Mouse (Mus musculus): ENCODE results near the gene Crabp2. TPM values are rescaled to one million over a fixed set of nuclear protein-coding genes. Genes with fewer than 3 reads are reported as not detected.
A peak's percentile ranks its signal among the peaks of the same experiment; 100 is the strongest.

Gene Crabp2
- polyA plus RNA-seq, 1 experiment, result 67.6 TPM

DNA sequence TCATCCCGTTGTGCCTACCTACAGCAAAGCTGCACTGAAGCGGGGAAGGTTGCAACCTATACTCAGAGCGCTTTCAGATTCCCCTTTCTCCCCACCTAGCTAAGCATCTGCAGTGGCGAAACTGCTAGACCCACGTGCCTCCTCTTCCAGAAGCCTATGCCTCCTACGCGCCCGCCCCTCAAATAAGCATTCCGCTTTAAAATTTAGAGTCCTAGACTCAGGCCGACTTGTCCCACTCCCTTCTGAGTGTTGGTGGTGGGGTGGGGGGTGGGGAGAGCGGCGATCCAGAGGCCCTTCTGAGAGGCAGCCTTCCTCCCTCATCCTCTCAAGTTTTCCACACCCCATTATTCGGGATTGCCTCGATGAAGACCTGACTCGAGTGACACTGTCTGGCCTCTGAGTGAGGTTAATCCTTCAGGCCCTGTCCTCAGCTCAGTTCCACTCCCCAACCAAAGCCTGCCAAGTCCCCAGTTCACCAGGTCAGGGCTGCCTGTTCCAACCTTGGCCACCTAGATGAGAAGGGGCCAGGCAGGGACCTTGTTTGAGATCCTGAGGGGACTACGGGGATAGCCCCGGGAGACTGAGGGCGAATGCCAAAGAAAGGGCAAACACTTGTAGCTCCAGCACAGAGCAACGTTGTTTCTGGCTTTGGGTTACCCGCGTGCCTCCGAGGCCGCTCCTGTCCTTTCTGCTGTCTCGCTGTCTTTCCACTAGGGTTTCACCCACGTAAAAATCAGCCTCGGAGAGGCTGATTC is 1.2 kb upstream of the Crabp2 start:
- no peaks in the 10 kb centered on the region for H3K36me3 ChIP-seq (ENCODE audit: control insufficient read depth, insufficient read depth)
- no peaks in the 10 kb centered on the region for H3K27me3 ChIP-seq (ENCODE audit: control insufficient read depth, insufficient read depth, insufficient read length)
- no peak for TF ChIP-seq REST (IDR thresholded peaks at IDR 0.05; ENCODE audit: insufficient read depth, insufficient read length)
- TF ChIP-seq MAX (IDR thresholded peaks at IDR 0.05; ENCODE audit: low read depth), result no peak
- no peak for TF ChIP-seq USF1 (IDR thresholded peaks at IDR 0.05; ENCODE audit: low read depth)
- no peak for TF ChIP-seq SRF (IDR thresholded peaks at IDR 0.05; ENCODE audit: control insufficient read depth, insufficient read length, low read depth)
- no peak overlapping the region for H3K4me3 ChIP-seq
- H3K79me2 ChIP-seq (ENCODE audit: control insufficient read depth, insufficient read depth), result no peaks in the 10 kb centered on the region
- H3ac ChIP-seq (ENCODE audit: control insufficient read depth, insufficient read length), result no peak overlapping the region
- H3K4me2 ChIP-seq (ENCODE audit: low read depth), result no peak overlapping the region

- H3K4me2 ChIP-seq (ENCODE audit: low read depth), result peak overlapping the region; percentile 21
- H3K4me3 ChIP-seq, result peak overlapping the region; percentile 25
Observed at GRCm38 (mm10) chr3:87947811-87948199, 661 bp upstream of the Crabp2 start.

GRCm38 (mm10) chr3:87949266-87949954 is 944 bp downstream of the Crabp2 start:
- Histone ChIP-seq H3K4me3 (peak overlapping the region; percentile 25), H3K79me2 (ENCODE audit: control insufficient read depth, insufficient read depth) (no peaks in the 10 kb centered on the region), H3K4me2 (ENCODE audit: low read depth) (peak overlapping the region; percentile 76), H3K36me3 (ENCODE audit: control insufficient read depth, insufficient read depth) (no peaks in the 10 kb centered on the region), H3ac (ENCODE audit: control insufficient read depth, insufficient read length) (no peak overlapping the region), H3K27me3 (ENCODE audit: control insufficient read depth, insufficient read depth, insufficient read length) (no peaks in the 10 kb centered on the region)
- TF ChIP-seq E2F4 (IDR thresholded peaks at IDR 0.05; ENCODE audit: insufficient read depth), result no peak
- TF ChIP-seq USF1 (IDR thresholded peaks at IDR 0.05; ENCODE audit: low read depth), result no peak
- TF ChIP-seq CEBPB (IDR thresholded peaks at IDR 0.05; ENCODE audit: insufficient read depth, poor library complexity, severe bottlenecking), result no peak
- no peak for TF ChIP-seq SRF (IDR thresholded peaks at IDR 0.05; ENCODE audit: control insufficient read depth, insufficient read length, low read depth)
- TF ChIP-seq TCF12 (IDR thresholded peaks at IDR 0.05; ENCODE audit: insufficient read depth, poor library complexity, severe bottlenecking), result no peak
- TF ChIP-seq MYOD1 (IDR thresholded peaks at IDR 0.05; ENCODE audit: control insufficient read depth in 1 of 3, insufficient read length in 2 of 3, low read depth in 2 of 3), result peak in 2 of 3 experiments; percentile 70 to 74
- TF ChIP-seq POLR2A (IDR thresholded peaks at IDR 0.05; ENCODE audit: insufficient read length, low read depth), result peak; percentile 34
- peak; percentile 1 for TF ChIP-seq TCF3 (IDR thresholded peaks at IDR 0.05; ENCODE audit: insufficient read length, low read depth)
- TF ChIP-seq REST (IDR thresholded peaks at IDR 0.05; ENCODE audit: insufficient read depth, insufficient read length), result no peak
- no peak for TF ChIP-seq POLR2AphosphoS2 (IDR thresholded peaks at IDR 0.05; ENCODE audit: insufficient read length, low read depth)
- TF ChIP-seq MYOG (IDR thresholded peaks at IDR 0.05; ENCODE audit: control insufficient read depth in 1 of 3, insufficient read depth in 1 of 3, insufficient read length in 2 of 3, low read depth in 2 of 3), result peak in 2 of 3 experiments; percentile 61 to 84
- TF ChIP-seq MAX (IDR thresholded peaks at IDR 0.05; ENCODE audit: low read depth), result no peak

More at GRCm38 (mm10) chr3:87947811-87948199, 661 bp upstream of the Crabp2 start:
- no peak for TF ChIP-seq TCF12 (IDR thresholded peaks at IDR 0.05; ENCODE audit: insufficient read depth, poor library complexity, severe bottlenecking)
- TF ChIP-seq MYOG (IDR thresholded peaks at IDR 0.05; ENCODE audit: control insufficient read depth in 1 of 3, insufficient read depth in 1 of 3, insufficient read length in 2 of 3, low read depth in 2 of 3), result no peak
- TF ChIP-seq MYOD1 (IDR thresholded peaks at IDR 0.05; ENCODE audit: control insufficient read depth in 1 of 3, insufficient read length in 2 of 3, low read depth in 2 of 3), result no peak
- TF ChIP-seq POLR2AphosphoS2 (IDR thresholded peaks at IDR 0.05; ENCODE audit: insufficient read length, low read depth), result no peak
- no peak for TF ChIP-seq USF1 (IDR thresholded peaks at IDR 0.05; ENCODE audit: low read depth)
- TF ChIP-seq E2F4 (IDR thresholded peaks at IDR 0.05; ENCODE audit: insufficient read depth), result no peak
- H3K27me3 ChIP-seq (ENCODE audit: control insufficient read depth, insufficient read depth, insufficient read length), result no peaks in the 10 kb centered on the region
- H3K79me2 ChIP-seq (ENCODE audit: control insufficient read depth, insufficient read depth), result no peaks in the 10 kb centered on the region
- no peak overlapping the region for H3ac ChIP-seq (ENCODE audit: control insufficient read depth, insufficient read length)
- H3K36me3 ChIP-seq (ENCODE audit: control insufficient read depth, insufficient read depth), result no peaks in the 10 kb centered on the region

DNA sequence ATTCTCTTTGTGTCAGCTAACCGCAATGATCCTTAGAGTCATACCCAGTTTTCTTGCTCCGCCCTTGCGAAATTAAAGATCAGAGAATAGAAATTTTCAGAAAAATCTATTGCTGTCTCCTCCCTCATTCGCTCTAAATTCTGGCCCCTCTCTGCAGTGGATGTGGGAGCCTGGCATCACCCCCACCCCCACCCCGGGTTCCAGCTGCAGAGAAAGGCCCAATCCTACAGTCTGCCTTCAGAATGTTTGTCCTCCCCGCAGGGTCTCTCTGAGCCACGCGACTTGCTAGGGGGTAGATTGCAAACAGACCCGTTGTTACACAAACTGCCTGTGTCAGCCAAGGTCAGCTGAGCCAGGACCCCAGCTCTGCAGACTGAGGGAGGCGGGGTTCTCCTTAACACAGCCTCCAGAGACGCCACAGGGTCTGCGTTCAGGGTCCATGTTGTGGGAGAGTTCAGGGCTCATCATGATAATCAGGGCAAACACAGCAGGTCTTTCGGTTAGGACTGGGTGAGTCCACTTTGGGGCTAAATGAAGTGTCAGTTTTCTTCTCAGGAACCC is 1.6 kb downstream of the Crabp2 start:
- TF ChIP-seq MAX (IDR thresholded peaks at IDR 0.05; ENCODE audit: low read depth) (no peak), E2F4 (IDR thresholded peaks at IDR 0.05; ENCODE audit: insufficient read depth) (no peak), TCF3 (IDR thresholded peaks at IDR 0.05; ENCODE audit: insufficient read length, low read depth) (no peak), USF1 (IDR thresholded peaks at IDR 0.05; ENCODE audit: low read depth) (no peak), CEBPB (IDR thresholded peaks at IDR 0.05; ENCODE audit: insufficient read depth, poor library complexity, severe bottlenecking) (no peak), POLR2AphosphoS2 (IDR thresholded peaks at IDR 0.05; ENCODE audit: insufficient read length, low read depth) (no peak)
- no peak overlapping the region for H3ac ChIP-seq (ENCODE audit: control insufficient read depth, insufficient read length)
- H3K79me2 ChIP-seq (ENCODE audit: control insufficient read depth, insufficient read depth), result no peaks in the 10 kb centered on the region
- peak overlapping the region; percentile 25 for H3K4me3 ChIP-seq
- H3K27me3 ChIP-seq (ENCODE audit: control insufficient read depth, insufficient read depth, insufficient read length), result no peaks in the 10 kb centered on the region
- peak overlapping the region; percentile 76 for H3K4me2 ChIP-seq (ENCODE audit: low read depth)
- H3K36me3 ChIP-seq (ENCODE audit: control insufficient read depth, insufficient read depth), result no peaks in the 10 kb centered on the region

DNA sequence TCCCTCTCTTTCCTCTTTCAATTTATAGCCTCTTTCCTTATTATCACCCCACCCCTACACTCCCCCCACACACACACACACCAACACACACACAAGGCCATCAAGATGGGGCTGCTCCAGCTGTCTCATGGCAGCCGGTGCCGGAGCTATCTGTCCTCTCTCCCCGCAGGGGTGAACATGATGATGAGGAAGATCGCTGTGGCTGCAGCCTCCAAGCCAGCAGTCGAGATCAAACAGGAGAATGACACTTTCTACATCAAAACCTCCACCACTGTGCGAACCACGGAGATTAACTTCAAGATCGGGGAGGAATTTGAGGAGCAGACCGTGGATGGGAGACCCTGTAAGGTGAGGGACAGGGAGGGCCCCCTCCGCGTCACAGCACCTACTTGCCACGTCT is 3.5 kb downstream of the Crabp2 start:
- H3K27me3 ChIP-seq (ENCODE audit: control insufficient read depth, insufficient read depth, insufficient read length), result no peaks in the 10 kb centered on the region
- H3K4me2 ChIP-seq (ENCODE audit: low read depth), result no peak overlapping the region
- H3K36me3 ChIP-seq (ENCODE audit: control insufficient read depth, insufficient read depth), result no peaks in the 10 kb centered on the region
- H3ac ChIP-seq (ENCODE audit: control insufficient read depth, insufficient read length), result no peak overlapping the region
- no peaks in the 10 kb centered on the region for H3K79me2 ChIP-seq (ENCODE audit: control insufficient read depth, insufficient read depth)
- H3K4me3 ChIP-seq, result no peak overlapping the region
- TF ChIP-seq MYOG (IDR thresholded peaks at IDR 0.05; ENCODE audit: control insufficient read depth in 1 of 3, insufficient read depth in 1 of 3, insufficient read length in 2 of 3, low read depth in 2 of 3), result no peak
- TF ChIP-seq SRF (IDR thresholded peaks at IDR 0.05; ENCODE audit: control insufficient read depth, insufficient read length, low read depth), result no peak
- TF ChIP-seq TCF12 (IDR thresholded peaks at IDR 0.05; ENCODE audit: insufficient read depth, poor library complexity, severe bottlenecking), result no peak
- TF ChIP-seq USF1 (IDR thresholded peaks at IDR 0.05; ENCODE audit: low read depth), result no peak
- TF ChIP-seq MYOD1 (IDR thresholded peaks at IDR 0.05; ENCODE audit: control insufficient read depth in 1 of 3, insufficient read length in 2 of 3, low read depth in 2 of 3), result no peak
- no peak for TF ChIP-seq REST (IDR thresholded peaks at IDR 0.05; ENCODE audit: insufficient read depth, insufficient read length)
- no peak for TF ChIP-seq CEBPB (IDR thresholded peaks at IDR 0.05; ENCODE audit: insufficient read depth, poor library complexity, severe bottlenecking)
- TF ChIP-seq POLR2AphosphoS2 (IDR thresholded peaks at IDR 0.05; ENCODE audit: insufficient read length, low read depth), result no peak
- no peak for TF ChIP-seq MAX (IDR thresholded peaks at IDR 0.05; ENCODE audit: low read depth)
- TF ChIP-seq TCF3 (IDR thresholded peaks at IDR 0.05; ENCODE audit: insufficient read length, low read depth), result no peak
- TF ChIP-seq E2F4 (IDR thresholded peaks at IDR 0.05; ENCODE audit: insufficient read depth), result no peak
- no peak for TF ChIP-seq POLR2A (IDR thresholded peaks at IDR 0.05; ENCODE audit: insufficient read length, low read depth)

Measured in myocyte (in vitro differentiated cells).